Mouse (Mus musculus): Measurements from ENCODE around the gene Cacnb4. TPM values are rescaled to one million over a fixed set of nuclear protein-coding genes. Genes with fewer than 3 reads are reported as not detected.

Gene Cacnb4
- total RNA-seq, 2 experiments from 2014 or later, result 0.15 to 0.20 TPM

DNA sequence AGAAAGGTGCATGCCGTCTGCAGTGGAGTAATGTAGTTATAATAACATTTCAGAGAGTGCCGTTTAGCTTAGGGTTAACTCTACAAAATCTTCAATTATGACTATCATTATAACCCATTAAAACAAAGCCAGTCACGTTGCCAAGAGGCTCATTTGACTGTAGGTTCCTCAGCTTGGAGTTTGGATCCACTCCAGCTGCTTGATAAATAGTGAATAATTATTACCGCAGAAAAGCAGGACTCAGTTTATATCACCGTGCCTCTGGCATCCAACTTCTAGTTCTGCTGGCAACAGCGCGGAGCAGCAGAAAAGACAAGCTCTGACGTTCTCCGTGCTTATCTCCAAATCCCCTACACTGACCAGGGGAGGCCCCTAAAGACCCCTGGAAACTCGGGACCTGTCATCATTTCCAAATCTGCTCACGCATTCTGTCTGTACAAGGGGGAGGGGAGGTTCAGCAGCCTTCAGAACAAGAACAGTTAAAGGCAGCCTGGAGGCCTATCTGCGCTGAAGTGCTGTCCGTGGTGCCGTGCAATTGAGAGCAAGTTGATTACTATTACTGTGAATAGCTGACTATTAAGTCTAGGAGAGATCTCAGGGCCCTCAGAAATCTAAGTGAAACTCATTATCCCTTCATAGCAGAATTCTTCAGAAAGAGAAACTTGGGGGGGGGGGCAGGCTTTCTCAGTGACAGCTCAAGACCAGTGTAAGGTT lies 240.6 kb downstream of the Cacnb4 start:
- DNase-seq, result no peak
- intact Hi-C loops (cut with DNase I), result no loop called here

GRCm38 (mm10) chr2:52433365-52433764 lies 243.3 kb downstream of the Cacnb4 start:
- DNase-seq, result peak; percentile 16 to 36
- intact Hi-C loops (cut with DNase I), result no loop called here

- DNase-seq, result no peak
- intact Hi-C loops (cut with DNase I), result loop anchor here (5.0 kb wide), 1 partner anchor 70 kb away; no protein-coding TSS in a partner anchor
These were observed 249.2 kb downstream of the Cacnb4 start for GRCm38 (mm10) chr2:52427383-52427782.

DNA sequence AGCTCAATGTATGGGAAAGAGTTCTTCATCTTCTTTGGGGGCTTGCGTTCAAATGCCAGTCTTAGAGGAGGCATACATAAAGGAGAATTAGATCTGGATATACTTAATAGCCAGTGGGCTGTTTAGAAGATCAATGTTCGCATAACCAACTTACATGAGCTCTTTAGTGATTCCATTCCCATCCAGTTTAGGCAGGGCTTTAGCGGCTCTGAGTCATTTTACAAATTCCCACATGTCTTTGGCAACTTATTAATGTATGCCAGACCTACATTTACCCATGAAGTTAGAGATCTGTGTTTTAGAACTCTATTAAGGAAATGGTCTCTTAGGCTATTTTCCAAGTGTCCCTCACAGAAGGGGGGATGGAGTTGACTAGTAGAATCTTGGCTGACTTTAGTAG lies 250.6 kb downstream of the Cacnb4 start:
- intact Hi-C loops (cut with DNase I), result loop anchor here (5.0 kb wide), 1 partner anchor 71 kb away; no protein-coding TSS in a partner anchor
- no peak for DNase-seq

DNA sequence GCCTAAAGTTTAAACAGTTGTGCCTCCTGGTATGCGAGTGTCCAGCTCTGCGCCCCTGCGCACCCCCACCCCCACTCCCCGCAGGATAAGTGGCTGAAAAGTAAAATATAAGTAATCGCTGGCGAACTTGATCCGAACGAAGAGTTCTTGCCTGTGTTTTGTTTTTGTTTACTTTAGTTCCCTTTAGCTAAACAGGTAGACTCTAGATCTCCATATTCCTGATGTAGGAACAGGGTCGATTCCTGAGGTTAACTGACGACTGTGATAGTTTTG lies 251.2 kb downstream of the Cacnb4 start:
- no peak for DNase-seq
- intact Hi-C loops (cut with DNase I), result loop anchor here (5.0 kb wide), 1 partner anchor 72 kb away; no protein-coding TSS in a partner anchor

DNA sequence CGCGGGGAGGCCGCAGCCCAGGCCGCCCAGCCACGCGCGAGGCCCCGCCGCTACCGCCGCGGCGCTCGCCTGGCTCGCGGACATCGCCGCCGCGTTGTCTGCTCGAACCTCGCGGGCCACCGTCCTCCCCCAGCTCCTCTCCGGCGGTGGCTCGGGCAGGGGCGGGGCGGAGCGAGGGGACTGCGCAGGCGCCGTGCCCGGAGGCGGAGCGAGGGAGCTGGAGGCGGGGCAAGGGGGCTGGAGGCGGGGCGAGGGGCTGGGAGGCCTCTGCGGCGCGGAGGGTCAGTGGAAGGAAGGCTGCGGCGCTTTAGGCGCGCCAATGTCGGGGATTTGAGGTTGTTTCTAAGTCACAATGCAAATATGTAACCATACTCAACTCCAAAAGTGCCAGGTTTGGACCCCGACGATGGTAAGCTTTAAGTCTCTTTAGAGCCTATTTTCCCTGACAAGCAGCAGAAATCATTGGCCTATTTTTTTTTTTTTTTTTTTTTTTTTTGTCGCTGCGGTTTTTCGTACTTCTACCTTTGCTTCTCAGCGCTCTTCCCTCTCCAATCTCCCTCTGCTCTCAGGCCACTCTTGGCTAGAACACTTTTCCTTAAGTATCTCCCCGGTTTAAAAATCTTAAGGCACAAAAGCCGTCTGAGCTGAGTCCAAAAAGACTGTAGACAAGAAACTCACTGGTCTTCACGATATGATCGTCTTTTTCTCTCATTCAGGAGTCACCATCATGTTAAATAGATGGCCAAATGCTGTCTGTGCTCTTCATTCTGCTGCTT lies 251.7 kb downstream of the Cacnb4 start, which contains the start of gene Arl5a:
Arl5a (minus strand) TSS at position 155 of the 776 bp plus-strand sequence.
- peak; percentile 94 to 96 for DNase-seq
- intact Hi-C loops (cut with DNase I), result loop anchor here (5.0 kb wide), 2 partner anchors 72 to 162 kb away; no protein-coding TSS in a partner anchor

DNA sequence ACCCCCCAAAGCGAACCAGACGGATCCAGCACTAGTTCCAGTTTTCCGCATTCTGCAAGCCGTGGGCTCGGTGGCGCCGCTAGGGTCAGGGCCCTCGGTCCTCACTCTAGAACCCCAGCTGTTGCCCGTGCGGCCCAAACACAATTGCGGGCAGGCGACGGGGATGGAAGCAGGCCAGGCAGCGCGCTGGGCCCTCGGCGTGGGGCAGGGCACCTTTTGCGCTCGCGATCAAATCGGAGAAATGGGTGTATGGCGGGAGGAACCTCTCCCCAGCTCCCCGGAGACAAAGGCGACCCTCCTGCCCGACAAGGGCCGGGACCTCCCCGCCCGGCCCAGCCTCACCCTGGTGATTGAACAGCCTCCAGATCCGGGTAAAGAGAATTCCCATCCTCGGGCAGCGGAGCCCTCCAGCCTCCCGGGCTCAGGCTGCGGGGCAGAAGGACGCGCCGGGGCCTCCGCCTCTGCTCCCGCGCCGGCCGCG lies 252.3 kb downstream of the Cacnb4 start:
- intact Hi-C loops (cut with DNase I), result loop anchor here (5.0 kb wide), 1 partner anchor 163 kb away; no protein-coding TSS in a partner anchor
- DNase-seq, result peak in 1 of 2 experiments; percentile 35

DNA sequence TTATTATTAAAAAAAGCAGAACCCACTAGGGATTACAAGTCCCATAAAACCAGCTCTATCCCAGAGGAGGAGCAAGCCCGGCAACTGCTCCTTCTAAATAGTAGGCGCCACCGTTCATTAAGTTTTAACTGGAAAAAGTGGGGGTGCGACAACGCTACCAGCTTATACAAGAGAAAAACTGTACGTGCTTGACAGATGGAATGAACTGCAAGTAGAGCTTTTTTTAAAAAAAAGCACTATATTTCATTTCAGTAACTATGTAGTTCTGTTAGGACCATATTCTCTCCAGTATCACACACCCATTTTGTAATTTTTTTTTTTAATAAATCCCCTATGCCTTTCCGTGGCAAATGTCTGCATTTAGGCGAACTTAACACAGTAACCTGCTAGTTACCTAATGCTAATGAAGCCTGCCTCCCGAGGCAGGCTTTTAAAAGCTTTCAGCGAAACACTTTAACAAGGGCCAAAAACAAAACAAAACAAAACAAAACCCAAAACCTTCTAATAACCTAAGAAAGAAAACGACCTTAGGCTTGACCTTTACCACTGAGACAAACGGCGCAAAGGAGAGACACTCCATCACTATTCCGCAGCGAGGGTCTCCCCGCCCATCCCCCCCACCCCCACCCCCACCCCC lies 252.9 kb downstream of the Cacnb4 start:
- no peak for DNase-seq
- intact Hi-C loops (cut with DNase I), result loop anchor here (5.0 kb wide), 1 partner anchor 164 kb away; no protein-coding TSS in a partner anchor

GRCm38 (mm10) chr2:52422871-52423610 lies 253.6 kb downstream of the Cacnb4 start:
- intact Hi-C loops (cut with DNase I), result loop anchor here (5.0 kb wide), 1 partner anchor 164 kb away; no protein-coding TSS in a partner anchor

GRCm38 (mm10) chr2:52421197-52421596 lies 255.4 kb downstream of the Cacnb4 start:
- no peak for DNase-seq
- intact Hi-C loops (cut with DNase I), result loop anchor here (5.0 kb wide), 1 partner anchor 166 kb away; no protein-coding TSS in a partner anchor

More at GRCm38 (mm10) chr2:52422871-52423610, 253.6 kb downstream of the Cacnb4 start:
- DNase-seq, result no peak

DNA sequence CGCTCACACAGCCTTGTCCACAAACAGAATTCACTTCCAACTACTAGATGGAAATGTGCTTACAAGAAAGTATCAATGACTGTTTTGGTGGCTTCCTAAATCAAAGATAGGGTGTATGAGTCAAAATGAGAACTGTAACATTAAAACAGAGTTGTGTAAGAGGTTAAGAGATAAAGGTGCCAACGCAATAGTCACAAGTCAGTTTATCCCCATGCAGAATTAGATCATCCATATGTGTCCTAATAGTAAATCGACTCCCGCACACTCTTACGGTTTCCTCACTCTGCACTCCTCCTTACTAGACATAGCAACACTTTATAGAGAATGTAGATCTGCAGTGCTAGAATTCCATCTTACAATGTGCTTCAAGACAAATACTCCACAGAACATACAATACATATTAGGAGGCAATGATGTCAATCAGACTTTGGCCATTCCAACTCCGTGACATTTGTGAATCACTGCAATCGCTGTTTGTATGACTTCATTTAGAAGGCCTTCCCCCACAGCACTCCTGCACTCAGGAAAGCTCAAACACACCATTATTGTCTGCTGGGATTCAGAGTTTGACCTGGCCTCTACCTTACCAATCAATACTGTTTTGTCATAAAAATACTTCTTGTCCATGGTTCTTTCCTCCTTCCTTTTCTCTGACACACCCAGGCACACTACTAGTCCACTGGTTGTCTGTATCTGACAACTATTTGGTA lies 256.5 kb downstream of the Cacnb4 start:
- intact Hi-C loops (cut with DNase I), result loop anchor here (5.0 kb wide), 1 partner anchor 167 kb away; no protein-coding TSS in a partner anchor
- DNase-seq, result no peak

GRCm38 (mm10) chr2:52419295-52419694 lies 257.3 kb downstream of the Cacnb4 start:
- intact Hi-C loops (cut with DNase I), result no loop called here
- no peak for DNase-seq

GRCm38 (mm10) chr2:52412524-52413037 lies 264.1 kb downstream of the Cacnb4 start:
- intact Hi-C loops (cut with DNase I), result no loop called here
- no peak for DNase-seq

DNA sequence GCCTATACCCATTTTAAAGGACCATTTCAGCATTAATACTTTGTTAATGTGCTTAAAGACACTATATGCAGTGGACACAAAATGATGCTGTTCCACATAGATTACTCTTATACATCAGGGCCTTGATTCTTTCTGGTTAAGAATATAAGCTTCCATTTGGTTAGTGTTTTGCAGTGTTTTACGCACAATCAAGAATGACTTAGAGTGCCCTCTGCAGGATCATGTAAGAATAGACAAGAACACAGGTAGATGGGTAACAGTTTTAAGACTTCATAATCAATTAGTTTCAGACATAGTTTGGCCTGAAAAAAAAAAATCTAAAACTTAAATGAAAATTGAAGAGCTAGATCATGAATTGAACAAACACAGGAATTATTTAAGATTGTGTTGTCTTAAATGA lies 270.2 kb downstream of the Cacnb4 start:
- intact Hi-C loops (cut with DNase I), result no loop called here

DNA sequence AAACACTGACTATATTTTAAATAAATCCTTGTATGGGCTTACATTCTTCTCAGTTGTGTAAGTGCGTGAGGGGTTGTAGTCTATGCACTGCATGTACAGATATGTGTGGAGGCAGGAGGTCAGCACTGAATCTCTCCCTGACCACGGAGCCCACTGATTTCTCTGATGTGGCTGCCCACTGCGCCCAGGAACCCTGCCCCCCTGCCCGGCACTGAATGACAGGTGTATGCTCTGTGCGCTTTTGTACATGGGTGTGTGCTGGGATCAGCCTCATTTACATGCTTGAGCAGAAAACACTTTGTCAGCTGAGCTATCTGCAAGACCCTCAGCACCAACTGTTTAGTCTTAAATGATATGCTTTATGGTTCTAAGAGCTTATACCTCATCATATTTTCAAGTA lies 271.4 kb downstream of the Cacnb4 start:
- intact Hi-C loops (cut with DNase I), result no loop called here
- no peak for DNase-seq

More for the DNA sequence above, 270.2 kb downstream of the Cacnb4 start:
- DNase-seq, result no peak

DNA sequence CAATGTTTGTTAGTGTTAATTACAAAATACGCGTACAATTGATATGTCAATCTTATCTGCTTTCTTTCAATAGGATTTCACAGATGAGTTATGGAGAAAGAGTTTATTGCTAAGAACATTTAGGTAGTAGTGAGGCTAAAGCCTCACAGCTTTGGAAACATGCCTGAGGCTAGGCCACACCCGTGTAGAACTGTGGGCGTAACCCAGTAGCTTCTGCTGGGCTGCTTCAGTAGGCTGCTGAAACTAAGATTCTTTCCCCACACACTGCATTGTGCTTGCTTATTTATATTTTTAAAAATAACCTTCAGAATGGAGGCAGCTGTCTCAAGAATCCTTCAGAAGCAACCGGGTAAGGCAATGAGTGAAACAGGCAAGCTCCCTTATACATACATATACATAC lies 282.1 kb downstream of the Cacnb4 start:
- intact Hi-C loops (cut with DNase I), result no loop called here
- no peak for DNase-seq

DNA sequence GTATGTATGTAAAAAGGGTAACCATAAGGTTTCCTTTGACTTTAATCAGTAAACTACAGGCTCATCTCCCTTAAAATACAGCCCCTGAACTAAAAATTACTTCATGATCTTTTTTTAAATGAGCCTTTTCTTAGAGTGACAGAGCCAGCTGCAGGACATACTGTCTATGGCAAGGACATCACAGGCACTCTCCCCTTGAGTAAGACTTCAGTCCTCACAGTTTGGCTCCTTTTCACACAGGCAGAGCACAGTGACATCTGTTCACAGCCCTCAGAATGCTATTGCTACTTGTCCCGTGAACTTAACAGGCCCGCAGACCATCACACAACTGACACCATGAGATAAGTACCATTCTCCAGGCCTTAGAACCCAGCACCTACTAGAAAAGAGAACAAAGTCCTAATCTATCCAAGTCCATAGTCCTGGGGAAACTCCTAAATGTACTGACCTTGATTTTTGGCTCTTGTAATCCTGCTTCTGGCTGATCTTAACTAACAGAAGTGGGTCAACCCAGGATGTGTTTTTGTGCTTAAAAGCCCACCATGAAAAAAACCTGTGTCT lies 286.1 kb downstream of the Cacnb4 start:
- intact Hi-C loops (cut with DNase I), result no loop called here
- DNase-seq, result peak in 1 of 2 experiments; percentile 12

DNA sequence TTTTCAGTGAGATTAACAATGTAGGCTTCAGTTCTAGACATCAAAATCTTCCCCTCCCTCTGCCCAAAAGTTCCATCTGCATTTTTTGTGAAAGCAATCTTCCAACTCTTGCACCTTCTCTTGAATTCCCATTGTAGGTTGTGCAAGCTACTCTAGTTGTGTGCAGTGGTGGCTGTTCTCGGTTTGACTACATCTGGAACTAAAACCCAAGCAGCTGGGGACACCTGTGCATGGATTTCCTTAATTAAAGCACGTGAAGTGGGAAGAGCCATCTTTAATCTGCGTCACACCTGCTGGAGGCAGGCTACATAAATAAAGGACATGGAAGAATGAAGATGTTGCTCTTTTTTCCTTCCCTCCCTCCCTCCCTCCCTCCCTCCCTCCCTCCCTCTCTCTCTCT lies 286.7 kb downstream of the Cacnb4 start:
- intact Hi-C loops (cut with DNase I), result loop anchor here (5.0 kb wide), 1 partner anchor 63 kb away; no protein-coding TSS in a partner anchor
- DNase-seq, result no peak

DNA sequence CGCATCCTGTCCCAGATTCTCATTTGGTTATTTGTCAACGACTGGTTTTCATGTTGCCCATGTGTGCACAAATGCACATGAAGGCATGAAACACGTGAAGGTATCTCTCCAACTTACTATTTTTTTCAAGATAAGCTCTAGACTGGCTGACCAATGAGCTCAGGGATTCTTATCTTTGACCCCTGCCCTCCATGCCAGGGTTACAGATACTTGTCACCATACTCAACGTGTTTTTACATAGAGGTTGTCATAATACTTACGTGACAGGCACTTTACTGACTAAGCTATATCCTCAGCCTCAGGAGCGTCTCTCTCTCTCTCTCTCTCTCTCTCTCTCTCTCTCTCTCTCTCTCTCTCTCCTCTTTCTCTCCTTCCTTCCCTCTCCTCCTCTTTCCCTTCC lies 290.2 kb downstream of the Cacnb4 start:
- no peak for DNase-seq

More for the DNA sequence above, 290.2 kb downstream of the Cacnb4 start:
- intact Hi-C loops (cut with DNase I), result loop anchor here (5.0 kb wide), 1 partner anchor 59 kb away; no protein-coding TSS in a partner anchor
